Mouse (Mus musculus): ENCODE measurements around the gene Igll1.

- TF ChIP-seq CTCF (IDR thresholded peaks at IDR 0.05; ENCODE audit: extremely low read depth, insufficient read depth, insufficient read length, insufficient replicate concordance) (no peak), POLR2A (IDR thresholded peaks at IDR 0.05; ENCODE audit: low read depth, low read length) (no peak)
These were observed 38.5 kb upstream of the Igll1 start for GRCm38 (mm10) chr16:16902329-16902728.

All from spleen, adult 2 months (tissue).